Mouse (Mus musculus): ENCODE results near the gene Hbq1a.
"Not testable (repeated sequence)": the region's sequence is repeated elsewhere in the genome, so short reads cannot be mapped to it uniquely, and the experiment has no call there.

Hbq1a gene

GRCm38 (mm10) chr11:32284582-32284981, 15.3 kb upstream of the Hbq1a start:
- not testable (repeated sequence) for DNase-seq (ENCODE audit: low spot score)

- no peak for DNase-seq (ENCODE audit: low spot score)
These were observed 14.7 kb upstream of the Hbq1a start for GRCm38 (mm10) chr11:32285031-32285775.

- not testable (repeated sequence) for DNase-seq (ENCODE audit: low spot score)
These were observed 14.0 kb upstream of the Hbq1a start for GRCm38 (mm10) chr11:32285887-32286286.

GRCm38 (mm10) chr11:32286695-32287492, 13.0 kb upstream of the Hbq1a start, which contains the start of gene Hbq1b:
TSS of gene Hbq1b (plus strand) at chr11:32286965.
- DNase-seq (ENCODE audit: low spot score): peak; percentile 28

GRCm38 (mm10) chr11:32287493-32287825, 12.4 kb upstream of the Hbq1a start:
- no peak for DNase-seq (ENCODE audit: low spot score)

- not testable (repeated sequence) for DNase-seq (ENCODE audit: low spot score)
These were observed 7.0 kb upstream of the Hbq1a start for GRCm38 (mm10) chr11:32292819-32293218.

- not testable (repeated sequence) for DNase-seq (ENCODE audit: low spot score)
These were observed 6.4 kb upstream of the Hbq1a start for GRCm38 (mm10) chr11:32293479-32293878.

GRCm38 (mm10) chr11:32296203-32296602, 3.7 kb upstream of the Hbq1a start, which contains the start of gene Hba-a2:
TSS of gene Hba-a2 (plus strand) at chr11:32296489.
- not testable (repeated sequence) for DNase-seq (ENCODE audit: low spot score)

GRCm38 (mm10) chr11:32297417-32297816, 2.5 kb upstream of the Hbq1a start:
- DNase-seq (ENCODE audit: low spot score): not testable (repeated sequence)

- DNase-seq (ENCODE audit: low spot score): no peak
These were observed 1.9 kb upstream of the Hbq1a start for GRCm38 (mm10) chr11:32297866-32298531.

- no peak for DNase-seq (ENCODE audit: low spot score)
These were observed 1.3 kb upstream of the Hbq1a start for GRCm38 (mm10) chr11:32298532-32298918.

GRCm38 (mm10) chr11:32300279-32301267, 704 bp downstream of the Hbq1a start:
- DNase-seq (ENCODE audit: low spot score): no peak

GRCm38 (mm10) chr11:32301506-32301905, 1.6 kb downstream of the Hbq1a start:
- no peak for DNase-seq (ENCODE audit: low spot score)

- DNase-seq (ENCODE audit: low spot score): no peak
These were observed 3.1 kb downstream of the Hbq1a start for GRCm38 (mm10) chr11:32302824-32303419.

GRCm38 (mm10) chr11:32303455-32303854, 3.6 kb downstream of the Hbq1a start:
- no peak for DNase-seq (ENCODE audit: low spot score)

- DNase-seq (ENCODE audit: low spot score): no peak
These were observed 7.1 kb downstream of the Hbq1a start for GRCm38 (mm10) chr11:32307006-32307405.

GRCm38 (mm10) chr11:32309446-32309845, 9.6 kb downstream of the Hbq1a start:
- no peak for DNase-seq (ENCODE audit: low spot score)

- DNase-seq (ENCODE audit: low spot score): no peak
These were observed 10.1 kb downstream of the Hbq1a start for GRCm38 (mm10) chr11:32309928-32310327.

- no peak for DNase-seq (ENCODE audit: low spot score)
These were observed 16.1 kb downstream of the Hbq1a start for GRCm38 (mm10) chr11:32316009-32316408.

GRCm38 (mm10) chr11:32320507-32321195, 20.8 kb downstream of the Hbq1a start:
- no peak for DNase-seq (ENCODE audit: low spot score)
